Mouse (Mus musculus): ENCODE measurements around the gene Ccpg1.

DNA sequence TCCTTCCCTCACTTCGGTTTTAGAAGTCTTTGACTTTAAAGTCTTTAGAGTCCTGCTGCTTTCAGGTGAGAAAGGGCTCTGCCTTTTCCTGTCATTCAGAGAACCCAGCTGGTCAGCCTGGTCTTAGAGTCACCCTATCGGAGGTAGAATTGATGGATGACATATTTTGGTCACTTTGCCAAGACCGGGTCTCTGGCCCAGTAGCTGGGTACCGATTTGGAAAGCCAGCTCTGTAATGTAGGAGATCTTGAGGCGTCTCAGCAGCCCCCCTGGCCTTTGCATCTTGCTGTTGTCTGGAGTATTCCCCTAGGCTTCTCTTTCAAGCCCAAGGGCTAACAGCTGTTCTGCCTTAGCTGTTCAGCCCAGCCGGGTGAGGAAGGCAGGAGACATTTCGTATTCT lies 60.0 kb downstream of the Ccpg1 start:
- TF ChIP-seq USF1 (IDR thresholded peaks at IDR 0.05; ENCODE audit: low read depth) (no peak), E2F4 (IDR thresholded peaks at IDR 0.05; ENCODE audit: insufficient read depth) (no peak)
